Mouse (Mus musculus): ENCODE data around the gene Mapkapk2. TPM values are rescaled to one million over a fixed set of nuclear protein-coding genes. Genes with fewer than 3 reads are reported as not detected.
"Not testable (repeated sequence)": the region's sequence is repeated elsewhere in the genome, so short reads cannot be mapped to it uniquely, and the experiment has no call there.

The Mapkapk2 gene
- 39.8 and 40.4 TPM in 2 replicates for polyA plus RNA-seq (2015; fragmentation: Nextera tagmentation; extraction: Ambion mirVana)

- Histone ChIP-seq H3K36me3 (no peaks in the 10 kb centered on the region), H3K9ac (peak within 1 kb of the TSS; percentile 94), H3K27ac (peak within 1 kb of the TSS; percentile 94), H3K4me3 (peak within 1 kb of the TSS; percentile 91), H3K4me1 (peaks cover 31% of the 10 kb centered on the region), H3K27me3 (no peaks in the 10 kb centered on the region), H3K4me2 (peak within 1 kb of the TSS; percentile 84), H3K9me3 (no peaks in the 10 kb centered on the region)
- peak; percentile 94 for ATAC-seq (ENCODE audit: insufficient number of reproducible peaks, insufficient read depth, low FRiP score, low TSS enrichment, low read depth)
- under 1% methylated on average over 22 of the region's 32 CpGs for WGBS
Observed at GRCm38 (mm10) chr1:131097700-131098094, at the start of gene Mapkapk2. TSS of gene Mapkapk2 (minus strand) at chr1:131097826.

- Histone ChIP-seq H3K36me3 (no peaks in the 10 kb centered on the region), H3K4me2 (no peak overlapping the region), H3K9me3 (no peaks in the 10 kb centered on the region), H3K27ac (no peak overlapping the region), H3K4me1 (no peaks in the 10 kb centered on the region), H3K4me3 (no peak overlapping the region), H3K9ac (no peak overlapping the region), H3K27me3 (no peaks in the 10 kb centered on the region)
- WGBS = 80% methylated on average over 3 of the region's 3 CpGs
- no peak for ATAC-seq (ENCODE audit: insufficient number of reproducible peaks, insufficient read depth, low FRiP score, low TSS enrichment, low read depth)
Observed at GRCm38 (mm10) chr1:131146181-131146614, 48.6 kb upstream of the Mapkapk2 start.

- H3K4me1 ChIP-seq; H3K9me3 ChIP-seq; H3K4me3 ChIP-seq; ATAC-seq (ENCODE audit: insufficient number of reproducible peaks, insufficient read depth, low FRiP score, low TSS enrichment, low read depth); H3K36me3 ChIP-seq; H3K4me2 ChIP-seq; H3K27me3 ChIP-seq; H3K27ac ChIP-seq; H3K9ac ChIP-seq: not testable (repeated sequence)
- WGBS = 78% methylated on average over 3 of the region's 3 CpGs
Observed at GRCm38 (mm10) chr1:131145222-131145621, 47.6 kb upstream of the Mapkapk2 start.

- H3K27ac ChIP-seq = no peak overlapping the region
- no peak for ATAC-seq (ENCODE audit: insufficient number of reproducible peaks, insufficient read depth, low FRiP score, low TSS enrichment, low read depth)
- WGBS = 70% methylated on average over 1 of the region's 1 CpGs
Observed at GRCm38 (mm10) chr1:131142472-131142871, 44.8 kb upstream of the Mapkapk2 start.

GRCm38 (mm10) chr1:131141449-131141848, 43.8 kb upstream of the Mapkapk2 start:
- H3K4me1 ChIP-seq = peaks cover 8% of the 10 kb centered on the region; the same call in 1 of the 2 replicates
- no peak overlapping the region for H3K4me2 ChIP-seq
- WGBS = 60% methylated on average over 2 of the region's 2 CpGs
- no peak overlapping the region for H3K4me3 ChIP-seq
- no peak overlapping the region for H3K27ac ChIP-seq
- ATAC-seq (ENCODE audit: insufficient number of reproducible peaks, insufficient read depth, low FRiP score, low TSS enrichment, low read depth) = no peak
- no peaks in the 10 kb centered on the region for H3K9me3 ChIP-seq
- H3K36me3 ChIP-seq = no peaks in the 10 kb centered on the region
- no peak overlapping the region for H3K9ac ChIP-seq
- H3K27me3 ChIP-seq = 0 out of 2 replicates have a peak, but pooled peaks cover 3% of the 10 kb centered on the region

More at GRCm38 (mm10) chr1:131142472-131142871, 44.8 kb upstream of the Mapkapk2 start:
- H3K36me3 ChIP-seq = no peaks in the 10 kb centered on the region
- no peaks in the 10 kb centered on the region for H3K9me3 ChIP-seq
- H3K4me3 ChIP-seq = no peak overlapping the region
- H3K4me1 ChIP-seq = peaks cover 8% of the 10 kb centered on the region; the same call in 1 of the 2 replicates
- no peak overlapping the region for H3K9ac ChIP-seq
- H3K4me2 ChIP-seq = no peak overlapping the region
- no peaks in the 10 kb centered on the region for H3K27me3 ChIP-seq

GRCm38 (mm10) chr1:131139102-131140095, 41.8 kb upstream of the Mapkapk2 start:
- Histone ChIP-seq H3K36me3 (no peaks in the 10 kb centered on the region), H3K27me3 (0 out of 2 replicates have a peak, but pooled peaks cover 3% of the 10 kb centered on the region), H3K4me2 (peak overlapping the region; percentile 88), H3K9ac (no peak overlapping the region), H3K9me3 (no peaks in the 10 kb centered on the region), H3K27ac (peak overlapping the region; percentile 93; the same call in 1 of the 2 replicates), H3K4me1 (peaks cover 8% of the 10 kb centered on the region), H3K4me3 (peak overlapping the region; percentile 85)
- 42% methylated on average over 11 of the region's 11 CpGs for WGBS
- ATAC-seq (ENCODE audit: insufficient number of reproducible peaks, insufficient read depth, low FRiP score, low TSS enrichment, low read depth) = no peak

- H3K4me3 ChIP-seq = peak within 1 kb of the TSS; percentile 85
- no peaks in the 10 kb centered on the region for H3K36me3 ChIP-seq
- peak within 1 kb of the TSS; percentile 88 for H3K4me2 ChIP-seq
- peak; percentile 92 for ATAC-seq (ENCODE audit: insufficient number of reproducible peaks, insufficient read depth, low FRiP score, low TSS enrichment, low read depth)
- H3K27ac ChIP-seq = peak within 1 kb of the TSS; percentile 93
- 0 out of 2 replicates have a peak, but pooled peaks cover 3% of the 10 kb centered on the region for H3K27me3 ChIP-seq
- WGBS = 4% methylated on average over 49 of the region's 49 CpGs
- peak within 1 kb of the TSS; percentile 74 for H3K9ac ChIP-seq
- H3K4me1 ChIP-seq = peaks cover 8% of the 10 kb centered on the region
- no peaks in the 10 kb centered on the region for H3K9me3 ChIP-seq
Observed at GRCm38 (mm10) chr1:131138191-131139016, 40.8 kb upstream of the Mapkapk2 start, which contains the start of gene Dyrk3. TSS of gene Dyrk3 (minus strand) at chr1:131138340.

- Histone ChIP-seq H3K27ac (peak overlapping the region; percentile 93; the same call in 1 of the 2 replicates), H3K27me3 (0 out of 2 replicates have a peak, but pooled peaks cover 3% of the 10 kb centered on the region), H3K36me3 (no peaks in the 10 kb centered on the region), H3K4me2 (peak overlapping the region; percentile 88), H3K9ac (peak overlapping the region; percentile 74), H3K4me1 (peaks cover 8% of the 10 kb centered on the region), H3K4me3 (peak overlapping the region; percentile 85), H3K9me3 (no peaks in the 10 kb centered on the region)
- ATAC-seq (ENCODE audit: insufficient number of reproducible peaks, insufficient read depth, low FRiP score, low TSS enrichment, low read depth) = peak; percentile 66; the same call in 1 of the 2 replicates
- WGBS = under 1% methylated on average over 36 of the region's 36 CpGs
Observed at GRCm38 (mm10) chr1:131137717-131138118, 40.1 kb upstream of the Mapkapk2 start.

GRCm38 (mm10) chr1:131137111-131137510, 39.5 kb upstream of the Mapkapk2 start:
- whole genome bisulfite sequencing = 9% methylated on average over 5 of the region's 5 CpGs
- Histone ChIP-seq H3K27ac (no peak overlapping the region), H3K4me2 (peak overlapping the region; percentile 88), H3K27me3 (0 out of 2 replicates have a peak, but pooled peaks cover 3% of the 10 kb centered on the region), H3K4me3 (peak overlapping the region; percentile 85; the same call in 1 of the 2 replicates), H3K36me3 (no peaks in the 10 kb centered on the region), H3K4me1 (peaks cover 8% of the 10 kb centered on the region), H3K9me3 (no peaks in the 10 kb centered on the region), H3K9ac (no peak overlapping the region)
- ATAC-seq (ENCODE audit: insufficient number of reproducible peaks, insufficient read depth, low FRiP score, low TSS enrichment, low read depth) = no peak

GRCm38 (mm10) chr1:131135960-131136629, 38.5 kb upstream of the Mapkapk2 start:
- 0 out of 2 replicates have a peak, but pooled peaks cover 3% of the 10 kb centered on the region for H3K27me3 ChIP-seq
- no peaks in the 10 kb centered on the region for H3K9me3 ChIP-seq
- H3K9ac ChIP-seq = no peak overlapping the region
- WGBS = 73% methylated on average over 10 of the region's 10 CpGs
- H3K36me3 ChIP-seq = no peaks in the 10 kb centered on the region
- no peak for ATAC-seq (ENCODE audit: insufficient number of reproducible peaks, insufficient read depth, low FRiP score, low TSS enrichment, low read depth)
- no peak overlapping the region for H3K27ac ChIP-seq
- H3K4me1 ChIP-seq = peaks cover 8% of the 10 kb centered on the region
- H3K4me3 ChIP-seq = no peak overlapping the region
- no peak overlapping the region for H3K4me2 ChIP-seq
